ENCODE assay signal across 13 mouse cellular contexts in genomic region chr10:63457292-63458128, GRCm38 (mm10). TPM values are rescaled to one million over a fixed set of nuclear protein-coding genes. Genes with fewer than 3 reads are reported as not detected.
A peak's percentile ranks its signal among the peaks of the same experiment; 100 is the strongest.
DNase-seq lines count a peak whose midpoint lies in the region; ATAC-seq and TF ChIP-seq lines count a peak whose summit lies in the region.
"Had no signal": no experiment of that assay in that cellular context is flagged by ENCODE, and none has a peak within 500 bp of the region (broad histone marks: within the 10 kb centered on the region; RNA-seq: fewer than 3 reads in every experiment).

No protein-coding gene starts in this region.

- H3K27me3 ChIP-seq in testis, adult 2 months (ENCODE audit: control insufficient read depth, insufficient read depth, low read length) = no peaks in the 10 kb centered on the region
- no peaks in the 10 kb centered on the region for H3K27me3 ChIP-seq in intestine, embryonic 16.5 days (replicated peaks; ENCODE audit: control insufficient read depth, insufficient read depth, low read length)
- H3K27me3 ChIP-seq: embryonic facial prominence, embryonic 12.5 days had no signal

- intact Hi-C loops in heart, postnatal 25 days (cut with DNase I) = loop anchor here (1.0 kb wide), 1 partner anchor 19 kb away; no protein-coding TSS in a partner anchor

- peak; percentile 91 for DNase-seq in heart, adult 11 months
- DNase-seq in heart, postnatal 25 days (ENCODE audit: low spot score) = no peak
- no peak for DNase-seq in testis, postnatal 10 days (ENCODE audit: low spot score)
- no peak for DNase-seq in layer of hippocampus, adult 11-12 months (ENCODE audit: low spot score)
- DNase-seq in left cerebral cortex, adult 9 months (ENCODE audit: low spot score in 2 of 2) = no peak
- DNase-seq: right cerebral cortex, postnatal 25 days; thymus, postnatal 25 days had no signal

- H3K9me3 ChIP-seq in intestine, embryonic 16.5 days (ENCODE audit: control insufficient read depth, low read length) = no peaks in the 10 kb centered on the region
- H3K9me3 ChIP-seq: embryonic facial prominence, embryonic 12.5 days had no signal

- ATAC-seq in intestine, embryonic 16.5 days = peak; percentile 42; the same call in 1 of the 2 replicates
- no peak for ATAC-seq in inflammation-experienced regulatory T-cells, adult 6 months

- H3K9ac ChIP-seq in intestine, embryonic 16.5 days (ENCODE audit: low read depth, low read length) = 0 out of 2 replicates have a peak overlapping the region, but pooled peaks have one; percentile 30
- H3K9ac ChIP-seq: embryonic facial prominence, embryonic 12.5 days had no signal

- no peaks in the 10 kb centered on the region for H3K36me3 ChIP-seq in testis, adult 2 months (ENCODE audit: control insufficient read depth, insufficient read depth, low read length)
- H3K36me3 ChIP-seq in intestine, embryonic 16.5 days (ENCODE audit: control insufficient read depth, insufficient read depth, low read length) = no peaks in the 10 kb centered on the region
- H3K36me3 ChIP-seq: embryonic facial prominence, embryonic 12.5 days had no signal

- peaks cover 3% of the 10 kb centered on the region for H3K4me1 ChIP-seq in testis, adult 2 months (ENCODE audit: control insufficient read depth, insufficient read depth, low read length)
- H3K4me1 ChIP-seq in intestine, embryonic 16.5 days (ENCODE audit: control insufficient read depth, insufficient read depth, low read length) = no peaks in the 10 kb centered on the region
- H3K4me1 ChIP-seq: embryonic facial prominence, embryonic 12.5 days had no signal

- WGBS in intestine, embryonic 16.5 days = 38% methylated on average over 17 of the region's 17 CpGs

- H3K4me2 ChIP-seq in intestine, embryonic 16.5 days (ENCODE audit: low read depth, low read length) = peak overlapping the region; percentile 17
- H3K4me2 ChIP-seq: embryonic facial prominence, embryonic 12.5 days had no signal

- peak overlapping the region; percentile 77 for H3K27ac ChIP-seq in testis, adult 2 months (ENCODE audit: control insufficient read depth, insufficient read depth, low read depth, low read length)
- no peak overlapping the region for H3K27ac ChIP-seq in intestine, embryonic 16.5 days (ENCODE audit: low read length)
- H3K27ac ChIP-seq: embryonic facial prominence, embryonic 12.5 days had no signal

- H3K4me3 ChIP-seq in testis, adult 2 months (ENCODE audit: control insufficient read depth, low read depth, low read length) = peak overlapping the region; percentile 19
- peak overlapping the region; percentile 27 for H3K4me3 ChIP-seq in intestine, embryonic 16.5 days (ENCODE audit: low read length)
- H3K4me3 ChIP-seq: embryonic facial prominence, embryonic 12.5 days had no signal

- TF ChIP-seq CTCF in testis, adult 2 months (IDR thresholded peaks at IDR 0.05; ENCODE audit: control insufficient read depth, insufficient read depth, insufficient replicate concordance, low read depth, low read length) = no peak

- no peak for TF ChIP-seq POLR2A in testis, adult 2 months (IDR thresholded peaks at IDR 0.05; ENCODE audit: control insufficient read depth, low read depth, low read length)

RNA-seq across cellular contexts. Expression of gene Ctnna3, which starts 27.6 kb away (rescaled TPM):
- 10 to 100 TPM; 53.1 to 57.2 TPM for total RNA-seq in heart, postnatal 25 days (2021)
- polyA plus RNA-seq in testis, adult 2 months (2012; rRNA removed) = 35.0 and 38.9 TPM in 2 replicates
- polyA plus RNA-seq in intestine, embryonic 16.5 days (2015; fragmentation: Nextera tagmentation; extraction: Ambion mirVana) = 0.77 and 0.89 TPM in 2 replicates
- polyA plus RNA-seq in inflammation-experienced regulatory T-cells, adult 6 months (2017; shearing (Covaris generic)) = under 1 TPM in 1 of 3 experiments, not detected in 2; 0.12 TPM
- total RNA-seq: megakaryocyte-erythroid progenitor cell, adult 5-6 weeks had no signal

RNA-seq across cellular contexts. Expression of gene Gm7075, which starts 35.9 kb away (rescaled TPM):
- not detected for total RNA-seq in heart, postnatal 25 days (2021)
- polyA plus RNA-seq in testis, adult 2 months (2012; rRNA removed) = 0.88 TPM in 1 of 2 replicates, not detected in the other
- not detected in 2 replicates for polyA plus RNA-seq in intestine, embryonic 16.5 days (2015; fragmentation: Nextera tagmentation; extraction: Ambion mirVana)
- polyA plus RNA-seq in inflammation-experienced regulatory T-cells, adult 6 months (2017; shearing (Covaris generic)) = not detected
- total RNA-seq: megakaryocyte-erythroid progenitor cell, adult 5-6 weeks had no signal
- polyA plus RNA-seq: embryonic facial prominence, embryonic 12.5 days; limb, embryonic 11.5 days had no signal

Comparison
In these comparisons a context has a peak if more than half of its experiments do, and no peak if none do; other contexts are left out.
1. RNA of gene Ctnna3, which starts 27.6 kb away (polyA plus RNA-seq): 35.0 to 38.9 TPM in testis, adult 2 months; 0.77 to 0.89 TPM in intestine, embryonic 16.5 days and 0.12 TPM in inflammation-experienced regulatory T-cells, adult 6 months; every median in the first group is over 10 times any median in the second.